ENCODE assay signal across 9 mouse cellular contexts in genomic region chr17:30195591-30196183, GRCm38 (mm10).
A peak's percentile ranks its signal among the peaks of the same experiment; 100 is the strongest.
DNase-seq lines count a peak whose midpoint lies in the region; ATAC-seq lines count a peak whose summit lies in the region.
"Had no signal": no experiment of that assay in that cellular context is flagged by ENCODE, and none has a peak within 500 bp of the region (broad histone marks: within the 10 kb centered on the region; RNA-seq: fewer than 3 reads in every experiment).

No protein-coding gene starts in this region.

- DNase-seq in layer of hippocampus, adult 9-11 months: peak; percentile 1
- no peak for DNase-seq in layer of hippocampus, adult 9-10 months (ENCODE audit: low spot score)
- peak; percentile 4 for DNase-seq in urinary bladder, postnatal 10 days (ENCODE audit: low spot score)
- DNase-seq in urinary bladder, adult 18-20 months (ENCODE audit: low spot score in 2 of 2): no peak
- peak; percentile 15 to 52 for DNase-seq in urinary bladder, postnatal 4 days (ENCODE audit: low spot score in 2 of 2)
- DNase-seq in lung, postnatal 25 days (ENCODE audit: low spot score): no peak

- H3K27ac ChIP-seq in forebrain, embryonic 12.5 days: peak overlapping the region; percentile 80; the same call in 1 of the 2 replicates
- H3K27ac ChIP-seq in forebrain, embryonic 15.5 days (replicated peaks): no peak overlapping the region
- H3K27ac ChIP-seq: macrophage had no signal

- H3K36me3 ChIP-seq in forebrain, embryonic 12.5 days (replicated peaks): peaks cover 8% of the 10 kb centered on the region; the same call in 1 of the 2 replicates
- no peaks in the 10 kb centered on the region for H3K36me3 ChIP-seq in forebrain, embryonic 15.5 days

- 0 out of 2 replicates have a peak, but pooled peaks cover 4% of the 10 kb centered on the region for H3K27me3 ChIP-seq in forebrain, embryonic 12.5 days
- H3K27me3 ChIP-seq in forebrain, embryonic 15.5 days: no peaks in the 10 kb centered on the region

- ATAC-seq in forebrain, embryonic 12.5 days (ENCODE audit: low FRiP score): no peak
- no peak for ATAC-seq in forebrain, embryonic 15.5 days (replicated peaks)

- H3K4me2 ChIP-seq in forebrain, embryonic 12.5 days: no peak overlapping the region
- no peak overlapping the region for H3K4me2 ChIP-seq in forebrain, embryonic 15.5 days (replicated peaks)

- no peaks in the 10 kb centered on the region for H3K9me3 ChIP-seq in forebrain, embryonic 12.5 days
- no peaks in the 10 kb centered on the region for H3K9me3 ChIP-seq in forebrain, embryonic 15.5 days

- H3K4me1 ChIP-seq in forebrain, embryonic 12.5 days: peaks cover 88% of the 10 kb centered on the region
- H3K4me1 ChIP-seq in forebrain, embryonic 15.5 days: peaks cover 86% of the 10 kb centered on the region

- WGBS in forebrain, embryonic 12.5 days: 81% methylated on average over 20 of the region's 21 CpGs
- WGBS in forebrain, embryonic 15.5 days: 78% methylated on average over 21 of the region's 21 CpGs

- no peak overlapping the region for H3K4me3 ChIP-seq in forebrain, embryonic 12.5 days (replicated peaks)
- no peak overlapping the region for H3K4me3 ChIP-seq in forebrain, embryonic 15.5 days

- no peak overlapping the region for H3K9ac ChIP-seq in forebrain, embryonic 12.5 days
- H3K9ac ChIP-seq in forebrain, embryonic 15.5 days (replicated peaks): no peak overlapping the region

Comparison
In these comparisons a context has a peak if more than half of its experiments do, and no peak if none do; other contexts are left out.
1. DNase-seq: peak in layer of hippocampus, adult 9-11 months (single experiment), urinary bladder, postnatal 10 days (single experiment) and urinary bladder, postnatal 4 days (2 of 2); none in layer of hippocampus, adult 9-10 months (single experiment), urinary bladder, adult 18-20 months (0 of 2) and lung, postnatal 25 days (single experiment).